Mouse (Mus musculus): ENCODE data around the gene Olfr140.

The Olfr140 gene

DNA sequence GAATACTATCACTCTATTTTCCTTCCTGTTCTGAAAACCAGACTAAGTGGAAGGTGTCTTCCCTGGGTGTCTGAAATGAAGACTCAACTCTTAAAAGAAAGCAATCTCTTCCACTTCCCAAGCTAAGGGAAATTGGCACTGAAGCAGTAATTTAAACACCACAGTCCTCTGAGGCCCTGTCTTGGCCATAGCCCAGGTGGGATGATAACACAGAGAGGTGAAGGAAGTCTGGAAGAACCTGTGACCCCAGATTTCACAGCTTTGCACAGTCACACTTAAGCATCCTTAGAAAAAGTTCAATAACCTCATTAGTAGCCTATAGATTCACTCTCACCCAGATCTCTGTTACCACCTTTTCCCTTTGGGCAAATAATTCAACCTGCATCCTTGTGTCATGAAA, at the start of gene Olfr140:
Gene Olfr140, minus strand, starts transcription at position 101 of the 400 bp plus-strand sequence.
- DNase-seq (ENCODE audit: low read depth, low spot score) = no peak

DNA sequence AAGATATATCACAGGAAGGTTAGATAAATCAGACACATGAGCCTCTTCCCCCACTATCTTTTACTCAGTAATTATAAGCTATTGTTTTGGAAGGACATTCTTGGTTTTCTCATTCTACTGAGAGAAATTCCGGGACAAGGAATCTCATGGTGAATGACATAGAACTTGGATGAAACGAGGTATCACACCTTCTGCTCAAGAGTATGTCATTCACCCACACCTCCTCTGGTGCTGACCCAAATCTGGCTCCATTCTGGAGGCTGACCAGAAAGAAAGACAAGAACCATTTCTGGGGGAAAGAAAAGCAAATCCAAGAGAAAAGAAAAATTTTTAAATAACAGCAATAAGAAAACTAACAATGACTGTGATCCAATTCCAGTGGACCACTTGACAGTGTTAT, 6.7 kb upstream of the Olfr140 start:
- DNase-seq (ENCODE audit: low read depth, low spot score) = no peak

DNA sequence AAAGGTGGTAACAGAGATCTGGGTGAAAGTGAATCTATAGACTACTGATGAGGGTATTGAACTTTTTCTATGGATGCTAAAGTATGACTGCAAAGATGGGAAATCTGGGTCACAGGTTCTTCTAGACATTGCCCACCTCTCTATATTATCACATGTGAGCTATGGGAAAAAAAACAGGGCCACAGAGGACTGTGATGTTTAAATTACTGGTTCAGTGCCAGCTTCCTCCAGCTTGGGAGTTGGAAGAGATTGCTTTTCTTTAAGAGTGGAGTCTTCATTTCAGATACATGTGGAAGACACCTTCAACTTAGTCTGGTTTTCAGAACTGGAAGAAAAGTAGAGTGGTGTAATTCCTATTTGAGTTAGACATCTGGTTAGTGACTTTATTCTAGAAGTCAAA, 28.4 kb downstream of the Olfr140 start, which contains the start of gene Olfr1265:
Gene Olfr1265, plus strand, starts transcription at position 301 of the 400 bp plus-strand sequence.
- no peak for DNase-seq (ENCODE audit: low read depth, low spot score)

DNA sequence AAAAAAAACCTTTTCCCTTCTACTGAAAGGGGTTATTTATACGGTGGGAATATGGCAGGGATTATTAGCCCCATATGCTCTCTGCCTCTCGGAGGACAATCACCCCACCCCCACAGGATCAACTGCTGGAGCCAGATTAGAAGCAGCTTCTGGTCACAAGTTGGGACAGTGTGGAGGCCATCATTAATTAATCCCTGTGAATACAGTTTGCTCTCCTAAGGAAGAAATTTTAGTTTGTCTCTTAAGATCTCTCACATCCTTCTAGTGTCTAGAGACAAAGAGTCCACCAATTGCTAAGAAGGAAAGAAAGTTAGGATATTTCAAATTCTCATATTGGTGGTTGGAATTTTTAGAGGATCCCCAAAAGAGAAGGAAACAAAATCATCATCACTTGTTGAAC, 37.9 kb downstream of the Olfr140 start, which contains the start of gene Olfr1264:
Gene Olfr1264, minus strand, starts transcription at position 101 of the 400 bp plus-strand sequence.
- no peak for DNase-seq (ENCODE audit: low read depth, low spot score)

DNA sequence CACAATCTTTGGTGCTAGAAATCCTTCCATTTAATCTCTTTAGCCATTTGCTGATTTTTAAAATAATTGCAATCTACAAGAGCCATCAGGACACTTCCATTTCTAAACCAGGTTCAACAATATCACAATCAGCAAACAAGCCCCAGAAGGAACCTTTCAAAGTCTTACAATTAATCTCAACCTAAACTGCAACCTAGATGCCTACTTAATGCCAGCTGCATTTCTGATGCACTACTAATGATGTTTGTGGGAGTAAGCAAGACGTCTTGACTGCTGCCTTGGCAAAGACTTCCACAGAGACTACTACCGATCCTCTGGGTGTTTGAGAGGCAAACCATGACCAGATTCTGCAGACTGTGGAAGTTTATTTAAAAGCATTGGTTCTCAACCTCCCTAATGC, 51.6 kb downstream of the Olfr140 start, which contains the start of gene Olfr1263:
Gene Olfr1263, plus strand, starts transcription at position 301 of the 400 bp plus-strand sequence.
- DNase-seq (ENCODE audit: low read depth, low spot score) = no peak

DNA sequence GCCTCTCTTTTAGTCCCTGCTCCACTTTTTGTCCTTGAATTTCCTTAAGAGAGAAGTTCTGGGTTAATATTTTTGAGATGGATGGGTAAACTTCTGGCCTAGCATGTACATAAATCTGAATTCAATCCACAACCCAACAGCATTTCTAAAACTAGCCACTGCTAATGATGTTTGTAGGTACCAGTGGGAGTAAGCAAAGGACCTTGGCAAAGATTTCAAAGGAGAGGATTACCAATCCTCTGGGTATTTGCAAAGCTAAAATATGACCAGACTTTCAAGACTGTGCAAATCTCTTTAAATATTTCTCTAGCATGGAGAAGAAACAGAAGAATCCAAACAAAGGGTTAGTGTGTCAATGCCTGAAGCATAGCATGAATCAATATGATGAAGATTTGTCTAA, 63.5 kb downstream of the Olfr140 start, which contains the start of gene Olfr1262:
Gene Olfr1262, plus strand, starts transcription at position 301 of the 400 bp plus-strand sequence.
- no peak for DNase-seq (ENCODE audit: low read depth, low spot score)

Measured in R1 (cell line).